Mouse (Mus musculus) neural tube, embryonic 12.5 days (tissue): ENCODE results near the gene Espn. TPM values are rescaled to one million over a fixed set of nuclear protein-coding genes. Genes with fewer than 3 reads are reported as not detected.

ENCODE experiments used
- ATAC-seq: fragments of 200-750 bp; cut with Nextera tagmentation; 2 replicates; pipeline ENCODE4 v1.8.0; 2017; ENCODE audit warnings: low read depth, mild to moderate bottlenecking, moderate TSS enrichment, moderate library complexity; ENCODE audit not compliant: low FRiP score
- H3K27ac ChIP-seq: fragments of 300-500 bp; sonication (generic); 2 replicates; pipeline ENCODE4 v1.5.1; 2016
- H3K27me3 ChIP-seq: fragments of 300-500 bp; sonication (generic); replicated peaks from 2 replicates; pipeline ENCODE4 v1.6.1; 2016; ENCODE audit warnings: mild to moderate bottlenecking
- H3K36me3 ChIP-seq: fragments of 300-500 bp; sonication (generic); 2 replicates; pipeline ENCODE4 v1.6.1; 2016; ENCODE audit warnings: mild to moderate bottlenecking
- H3K4me1 ChIP-seq: fragments of 300-500 bp; sonication (generic); 2 replicates; pipeline ENCODE4 v1.6.1; 2016
- H3K4me2 ChIP-seq: fragments of 300-500 bp; sonication (generic); replicated peaks from 2 replicates; pipeline ENCODE4 v1.6.1; 2016; ENCODE audit warnings: mild to moderate bottlenecking
- H3K4me3 ChIP-seq: fragments of 300-500 bp; sonication (generic); 2 replicates; pipeline ENCODE4 v1.5.1; 2016
- H3K9ac ChIP-seq: fragments of 300-500 bp; sonication (generic); 2 replicates; pipeline ENCODE4 v1.6.1; 2016; ENCODE audit warnings: mild to moderate bottlenecking
- H3K9me3 ChIP-seq: fragments of 300-500 bp; sonication (generic); 2 replicates; pipeline ENCODE4 v1.6.1; 2016; ENCODE audit warnings: mild to moderate bottlenecking
- WGBS: fragments of 180-500 bp; shearing (Covaris S2); methylation state at CpG from one replicate; pipeline ENCODE4 v1.1.7; 2016; 5-methylcytosine and 5-hydroxymethylcytosine counted together
- polyA plus RNA-seq: library from polyadenylated mRNA; unstranded; fragments of >200 nt; fragmentation: Nextera tagmentation; extraction: Ambion mirVana; gene quantifications from 2 replicates; pipeline ENCODE4 v1.2.1, GENCODE M21; 2016

The Espn gene
- polyA plus RNA-seq, 1 experiment from 2014 or later, result 0.32 TPM

- ATAC-seq, result no peak
- Histone ChIP-seq H3K27me3 (no peaks in the 10 kb centered on the region; the same call in 1 of the 2 replicates), H3K9me3 (no peaks in the 10 kb centered on the region), H3K4me1 (peaks cover 7% of the 10 kb centered on the region), H3K9ac (no peak overlapping the region), H3K4me2 (peak overlapping the region; percentile 12; the same call in 1 of the 2 replicates), H3K36me3 (0 out of 2 replicates have a peak, but pooled peaks cover under 1% of the 10 kb centered on the region), H3K27ac (no peak overlapping the region), H3K4me3 (no peak overlapping the region)
- 33% methylated on average over 11 of the region's 11 CpGs for WGBS
Measured at GRCm38 (mm10) chr4:152097911-152098799, 54.0 kb downstream of the Espn start.

GRCm38 (mm10) chr4:152096927-152097326 is 55.2 kb downstream of the Espn start:
- Histone ChIP-seq H3K9ac (peak overlapping the region; percentile 40), H3K36me3 (no peaks in the 10 kb centered on the region), H3K27ac (no peak overlapping the region), H3K9me3 (no peaks in the 10 kb centered on the region), H3K4me3 (no peak overlapping the region), H3K4me2 (peak overlapping the region; percentile 10; the same call in 1 of the 2 replicates), H3K27me3 (no peaks in the 10 kb centered on the region; the same call in 1 of the 2 replicates), H3K4me1 (peaks cover 11% of the 10 kb centered on the region)
- 51% methylated on average over 6 of the region's 6 CpGs for WGBS
- ATAC-seq, result no peak

GRCm38 (mm10) chr4:152095937-152096910 is 55.9 kb downstream of the Espn start:
- Histone ChIP-seq H3K27me3 (no peaks in the 10 kb centered on the region; the same call in 1 of the 2 replicates), H3K9ac (peak overlapping the region; percentile 40), H3K9me3 (no peaks in the 10 kb centered on the region), H3K4me1 (peaks cover 11% of the 10 kb centered on the region), H3K4me2 (peak overlapping the region; percentile 10), H3K4me3 (no peak overlapping the region), H3K27ac (no peak overlapping the region), H3K36me3 (no peaks in the 10 kb centered on the region)
- ATAC-seq, result no peak
- WGBS, result 21% methylated on average over 27 of the region's 27 CpGs

- Histone ChIP-seq H3K4me2 (no peak overlapping the region), H3K4me3 (no peak overlapping the region), H3K27ac (no peak overlapping the region), H3K36me3 (no peaks in the 10 kb centered on the region), H3K27me3 (no peaks in the 10 kb centered on the region; the same call in 1 of the 2 replicates), H3K4me1 (peaks cover 11% of the 10 kb centered on the region), H3K9me3 (no peaks in the 10 kb centered on the region), H3K9ac (no peak overlapping the region)
- WGBS, result 91% methylated on average over 12 of the region's 12 CpGs
- ATAC-seq, result no peak
Measured at GRCm38 (mm10) chr4:152094233-152094632, 57.9 kb downstream of the Espn start.

- WGBS, result 65% methylated on average over 8 of the region's 8 CpGs
- H3K4me3 ChIP-seq, result no peak overlapping the region
- no peak for ATAC-seq
- no peak overlapping the region for H3K27ac ChIP-seq
- no peak overlapping the region for H3K4me2 ChIP-seq
- H3K4me1 ChIP-seq, result peaks cover 18% of the 10 kb centered on the region
- no peaks in the 10 kb centered on the region for H3K36me3 ChIP-seq
- H3K9me3 ChIP-seq, result no peaks in the 10 kb centered on the region
- H3K9ac ChIP-seq, result no peak overlapping the region
- no peaks in the 10 kb centered on the region; the same call in none of the 2 replicates for H3K27me3 ChIP-seq
Measured at GRCm38 (mm10) chr4:152092751-152093293, 59.3 kb downstream of the Espn start.

GRCm38 (mm10) chr4:152090191-152090590 is 62.0 kb downstream of the Espn start:
- no peak for ATAC-seq
- Histone ChIP-seq H3K27ac (no peak overlapping the region), H3K4me1 (peaks cover 25% of the 10 kb centered on the region), H3K4me2 (no peak overlapping the region), H3K4me3 (no peak overlapping the region), H3K9me3 (no peaks in the 10 kb centered on the region), H3K9ac (no peak overlapping the region), H3K27me3 (peaks cover 3% of the 10 kb centered on the region; the same call in 1 of the 2 replicates), H3K36me3 (no peaks in the 10 kb centered on the region)
- 87% methylated on average over 9 of the region's 9 CpGs for WGBS

- WGBS, result 51% methylated on average over 8 of the region's 8 CpGs
- no peak for ATAC-seq
- Histone ChIP-seq H3K27ac (no peak overlapping the region), H3K36me3 (no peaks in the 10 kb centered on the region), H3K4me3 (peak overlapping the region; percentile 7; the same call in 1 of the 2 replicates), H3K9ac (no peak overlapping the region; the same call in 1 of the 2 replicates), H3K4me2 (peak overlapping the region; percentile 93), H3K4me1 (peaks cover 25% of the 10 kb centered on the region), H3K9me3 (no peaks in the 10 kb centered on the region), H3K27me3 (peaks cover 3% of the 10 kb centered on the region; the same call in 1 of the 2 replicates)
Measured at GRCm38 (mm10) chr4:152088556-152089120, 63.5 kb downstream of the Espn start.

- no peak overlapping the region; the same call in 1 of the 2 replicates for H3K9ac ChIP-seq
- no peak overlapping the region for H3K27ac ChIP-seq
- 33% methylated on average over 4 of the region's 4 CpGs for WGBS
- peak overlapping the region; percentile 93 for H3K4me2 ChIP-seq
- H3K4me1 ChIP-seq, result peaks cover 25% of the 10 kb centered on the region
- H3K9me3 ChIP-seq, result no peaks in the 10 kb centered on the region
- peaks cover 3% of the 10 kb centered on the region; the same call in 1 of the 2 replicates for H3K27me3 ChIP-seq
- H3K36me3 ChIP-seq, result no peaks in the 10 kb centered on the region
- peak overlapping the region; percentile 7; the same call in 1 of the 2 replicates for H3K4me3 ChIP-seq
- no peak for ATAC-seq
Measured at GRCm38 (mm10) chr4:152088133-152088532, 64.0 kb downstream of the Espn start.

- Histone ChIP-seq H3K36me3 (no peaks in the 10 kb centered on the region), H3K4me1 (peaks cover 21% of the 10 kb centered on the region), H3K9me3 (no peaks in the 10 kb centered on the region), H3K27ac (no peak overlapping the region), H3K4me3 (peak overlapping the region; percentile 70), H3K4me2 (peak overlapping the region; percentile 93), H3K9ac (peak overlapping the region; percentile 86), H3K27me3 (peaks cover 3% of the 10 kb centered on the region; the same call in 1 of the 2 replicates)
- peak; percentile 29; the same call in 1 of the 2 replicates for ATAC-seq
- WGBS, result 3% methylated on average over 12 of the region's 12 CpGs
Measured at GRCm38 (mm10) chr4:152087211-152088081, 64.7 kb downstream of the Espn start.

- Histone ChIP-seq H3K9me3 (no peaks in the 10 kb centered on the region), H3K4me3 (peak overlapping the region; percentile 70), H3K4me2 (peak overlapping the region; percentile 93), H3K27ac (no peak overlapping the region), H3K9ac (peak overlapping the region; percentile 86), H3K4me1 (peaks cover 21% of the 10 kb centered on the region), H3K27me3 (peaks cover 3% of the 10 kb centered on the region; the same call in 1 of the 2 replicates), H3K36me3 (no peaks in the 10 kb centered on the region)
- WGBS, result under 1% methylated on average over 89 of the region's 92 CpGs
- peak; percentile 82 for ATAC-seq
Measured at GRCm38 (mm10) chr4:152086505-152087210, 65.5 kb downstream of the Espn start.
